Comparison of ENCODE assay signal across 8 mouse cellular contexts in the genomic region with DNA sequence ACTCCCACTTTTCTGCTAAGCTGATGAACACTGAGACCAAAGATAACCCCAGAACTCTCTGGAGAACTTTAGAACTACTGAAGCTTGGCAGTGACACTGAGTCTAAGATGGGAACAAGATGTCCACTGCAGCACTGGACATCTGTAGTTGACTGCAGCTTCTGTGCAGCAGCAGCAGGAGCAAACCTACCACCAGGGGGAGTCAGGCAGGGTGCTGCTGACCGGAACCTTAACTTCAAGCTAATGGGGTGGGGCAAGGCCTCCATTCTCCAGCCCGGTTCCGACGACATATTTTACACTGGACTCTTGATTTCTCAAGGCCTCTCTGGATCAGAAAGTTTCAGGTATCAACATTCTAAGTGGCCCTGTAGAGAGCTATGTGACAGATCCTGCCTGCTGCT. TPM values are rescaled to one million over a fixed set of nuclear protein-coding genes. Genes with fewer than 3 reads are reported as not detected.
DNase-seq lines count a peak whose midpoint lies in the region; ATAC-seq and TF ChIP-seq lines count a peak whose summit lies in the region.

No protein-coding gene starts in this region.

- H3K4me3 ChIP-seq in heart, embryonic 11.5 days (ENCODE audit: low read depth, low read length): no peak overlapping the region
- no peak overlapping the region for H3K4me3 ChIP-seq in hindbrain, embryonic 12.5 days
- H3K4me3 ChIP-seq in midbrain, postnatal 0 days (ENCODE audit: low read depth, low read length): no peak overlapping the region

- H3K36me3 ChIP-seq in heart, embryonic 11.5 days (ENCODE audit: control insufficient read depth, insufficient read depth, low read length): peaks cover 13% of the 10 kb centered on the region
- peaks cover 40% of the 10 kb centered on the region for H3K36me3 ChIP-seq in hindbrain, embryonic 12.5 days
- H3K36me3 ChIP-seq in midbrain, postnatal 0 days (ENCODE audit: insufficient read depth, low read length): peaks cover 25% of the 10 kb centered on the region

- H3K27me3 ChIP-seq in heart, embryonic 11.5 days (ENCODE audit: control insufficient read depth, insufficient read depth, low read length): no peaks in the 10 kb centered on the region
- H3K27me3 ChIP-seq in hindbrain, embryonic 12.5 days: no peaks in the 10 kb centered on the region
- H3K27me3 ChIP-seq in midbrain, postnatal 0 days (ENCODE audit: insufficient read depth, low read length): no peaks in the 10 kb centered on the region

- 70% methylated on average over 4 of the region's 4 CpGs for WGBS in heart, embryonic 11.5 days (ENCODE audit: insufficient replicate concordance)
- 71% methylated on average over 4 of the region's 4 CpGs for WGBS in hindbrain, embryonic 12.5 days
- WGBS in midbrain, postnatal 0 days: 63% methylated on average over 4 of the region's 4 CpGs

- H3K4me2 ChIP-seq in heart, embryonic 11.5 days: no peak overlapping the region
- H3K4me2 ChIP-seq in hindbrain, embryonic 12.5 days (replicated peaks): no peak overlapping the region
- H3K4me2 ChIP-seq in midbrain, postnatal 0 days (ENCODE audit: low read depth, low read length, poor library complexity, severe bottlenecking): no peak overlapping the region

- no peaks in the 10 kb centered on the region for H3K9me3 ChIP-seq in heart, embryonic 11.5 days (replicated peaks; ENCODE audit: control insufficient read depth, low read length)
- no peaks in the 10 kb centered on the region for H3K9me3 ChIP-seq in hindbrain, embryonic 12.5 days (replicated peaks)
- no peaks in the 10 kb centered on the region for H3K9me3 ChIP-seq in midbrain, postnatal 0 days (ENCODE audit: low read length)

- DNase-seq in heart, adult 8-10 months (ENCODE audit: low spot score): peak; percentile 28
- DNase-seq in urinary bladder, adult 2 months (ENCODE audit: low spot score): peak; percentile 21
- no peak for DNase-seq in urinary bladder, adult 18-20 months (ENCODE audit: low spot score in 2 of 2)
- peak; percentile 52 for DNase-seq in midbrain, postnatal 0 days (ENCODE audit: low spot score)
- DNase-seq in layer of hippocampus, adult 11-12 months (ENCODE audit: low spot score): no peak

- ATAC-seq in heart, embryonic 11.5 days (replicated peaks; ENCODE audit: insufficient number of reproducible peaks, low FRiP score, low TSS enrichment): no peak
- no peak for ATAC-seq in hindbrain, embryonic 12.5 days (ENCODE audit: low FRiP score)
- ATAC-seq in midbrain, postnatal 0 days (ENCODE audit: low FRiP score): no peak
- ATAC-seq in cerebellum, adult (ENCODE audit: insufficient number of reproducible peaks, low FRiP score, low TSS enrichment): no peak

- H3K27ac ChIP-seq in heart, embryonic 11.5 days (ENCODE audit: low read depth, low read length): no peak overlapping the region
- H3K27ac ChIP-seq in hindbrain, embryonic 12.5 days: no peak overlapping the region
- H3K27ac ChIP-seq in midbrain, postnatal 0 days (ENCODE audit: low read depth, low read length): no peak overlapping the region

- peak; percentile 75 for TF ChIP-seq CTCF in midbrain, postnatal 0 days (IDR thresholded peaks at IDR 0.05)

- H3K9ac ChIP-seq in heart, embryonic 11.5 days (ENCODE audit: low read depth, low read length): no peak overlapping the region
- H3K9ac ChIP-seq in hindbrain, embryonic 12.5 days: 0 out of 2 replicates have a peak overlapping the region, but pooled peaks have one; percentile 15
- H3K9ac ChIP-seq in midbrain, postnatal 0 days (replicated peaks; ENCODE audit: low read length, poor library complexity, severe bottlenecking): no peak overlapping the region

- peaks cover 21% of the 10 kb centered on the region for H3K4me1 ChIP-seq in heart, embryonic 11.5 days (ENCODE audit: control insufficient read depth, insufficient read depth, low read length)
- peaks cover 37% of the 10 kb centered on the region for H3K4me1 ChIP-seq in hindbrain, embryonic 12.5 days
- H3K4me1 ChIP-seq in midbrain, postnatal 0 days (ENCODE audit: insufficient read depth, low read length): peaks cover 17% of the 10 kb centered on the region

RNA-seq across cellular contexts. Expression of gene Med22, which starts 3.4 kb away (rescaled TPM):
- 10 to 100 TPM; 24.2 to 26.9 (median 24.8) TPM for total RNA-seq in heart, adult 8-10 months (2022)
- polyA plus RNA-seq in heart, embryonic 11.5 days (2014; fragmentation: Nextera tagmentation; extraction: Ambion mirVana): 29.1 and 31.2 TPM in 2 replicates
- 28.6 and 32.5 TPM in 2 replicates for polyA plus RNA-seq in urinary bladder, adult 2 months (2012; rRNA removed)
- polyA plus RNA-seq in hindbrain, embryonic 12.5 days (2016; fragmentation: Nextera tagmentation; extraction: Ambion mirVana): 107 and 116 TPM in 2 replicates
- total RNA-seq in midbrain, postnatal 0 days (2014; rRNA removed): 106 and 119 TPM in 2 replicates
- polyA plus RNA-seq in midbrain, postnatal 0 days (2015; fragmentation: Nextera tagmentation; extraction: Ambion mirVana): 139 and 144 TPM in 2 replicates

RNA-seq across cellular contexts. Expression of gene Rpl7a, which starts 3.5 kb away (rescaled TPM):
- total RNA-seq in heart, adult 8-10 months (2022): 100 to 1,000 TPM; 268 to 317 (median 304) TPM
- polyA plus RNA-seq in heart, embryonic 11.5 days (2014; fragmentation: Nextera tagmentation; extraction: Ambion mirVana): 428 and 468 TPM in 2 replicates
- 1,359 and 1,515 TPM in 2 replicates for polyA plus RNA-seq in urinary bladder, adult 2 months (2012; rRNA removed)
- 461 and 470 TPM in 2 replicates for polyA plus RNA-seq in hindbrain, embryonic 12.5 days (2016; fragmentation: Nextera tagmentation; extraction: Ambion mirVana)
- 910 and 1,034 TPM in 2 replicates for total RNA-seq in midbrain, postnatal 0 days (2014; rRNA removed)
- polyA plus RNA-seq in midbrain, postnatal 0 days (2015; fragmentation: Nextera tagmentation; extraction: Ambion mirVana): 411 and 433 TPM in 2 replicates

RNA-seq across cellular contexts. Expression of gene Surf6, which starts 4.4 kb away (rescaled TPM):
- total RNA-seq in heart, adult 8-10 months (2022): 10 to 100 TPM; 11.0 to 13.7 (median 12.1) TPM
- 8.7 and 8.9 TPM in 2 replicates for polyA plus RNA-seq in heart, embryonic 11.5 days (2014; fragmentation: Nextera tagmentation; extraction: Ambion mirVana)
- polyA plus RNA-seq in urinary bladder, adult 2 months (2012; rRNA removed): 15.7 and 16.3 TPM in 2 replicates
- polyA plus RNA-seq in hindbrain, embryonic 12.5 days (2016; fragmentation: Nextera tagmentation; extraction: Ambion mirVana): 30.8 and 32.3 TPM in 2 replicates
- 17.2 and 23.8 TPM in 2 replicates for total RNA-seq in midbrain, postnatal 0 days (2014; rRNA removed)
- 24.7 and 27.8 TPM in 2 replicates for polyA plus RNA-seq in midbrain, postnatal 0 days (2015; fragmentation: Nextera tagmentation; extraction: Ambion mirVana)

RNA-seq across cellular contexts. Expression of gene Surf2, which starts 9.1 kb away (rescaled TPM):
- 10 to 100 TPM; 15.0 to 21.4 (median 17.0) TPM for total RNA-seq in heart, adult 8-10 months (2022)
- polyA plus RNA-seq in heart, embryonic 11.5 days (2014; fragmentation: Nextera tagmentation; extraction: Ambion mirVana): 32.0 and 32.1 TPM in 2 replicates
- 43.1 and 48.2 TPM in 2 replicates for polyA plus RNA-seq in urinary bladder, adult 2 months (2012; rRNA removed)
- polyA plus RNA-seq in hindbrain, embryonic 12.5 days (2016; fragmentation: Nextera tagmentation; extraction: Ambion mirVana): 50.1 and 50.4 TPM in 2 replicates
- total RNA-seq in midbrain, postnatal 0 days (2014; rRNA removed): 27.5 and 30.0 TPM in 2 replicates
- polyA plus RNA-seq in midbrain, postnatal 0 days (2015; fragmentation: Nextera tagmentation; extraction: Ambion mirVana): 55.2 and 55.5 TPM in 2 replicates

RNA-seq across cellular contexts. Expression of gene Surf1, which starts 9.2 kb away (rescaled TPM):
- total RNA-seq in heart, adult 8-10 months (2022): 10 to 100 TPM; 58.5 to 70.1 (median 64.5) TPM
- polyA plus RNA-seq in heart, embryonic 11.5 days (2014; fragmentation: Nextera tagmentation; extraction: Ambion mirVana): 40.3 and 43.2 TPM in 2 replicates
- 92.5 and 103 TPM in 2 replicates for polyA plus RNA-seq in urinary bladder, adult 2 months (2012; rRNA removed)
- 55.0 and 58.6 TPM in 2 replicates for polyA plus RNA-seq in hindbrain, embryonic 12.5 days (2016; fragmentation: Nextera tagmentation; extraction: Ambion mirVana)
- 59.7 and 78.8 TPM in 2 replicates for total RNA-seq in midbrain, postnatal 0 days (2014; rRNA removed)
- polyA plus RNA-seq in midbrain, postnatal 0 days (2015; fragmentation: Nextera tagmentation; extraction: Ambion mirVana): 112 and 122 TPM in 2 replicates

Comparison
In these comparisons a context has a peak if more than half of its experiments do, and no peak if none do; other contexts are left out.
1. DNase-seq: peak in heart, adult 8-10 months (single experiment), urinary bladder, adult 2 months (single experiment) and midbrain, postnatal 0 days (single experiment); none in urinary bladder, adult 18-20 months (0 of 2) and layer of hippocampus, adult 11-12 months (single experiment).